Mouse (Mus musculus) layer of hippocampus, adult 11-12 months (tissue): ENCODE measurements around the gene Sacs.
"Not testable (repeated sequence)": the region's sequence is repeated elsewhere in the genome, so short reads cannot be mapped to it uniquely, and the experiment has no call there.

Experiments used
- DNase-seq: peaks from one replicate; pipeline ENCODE4 v3.0.0; 2022; ENCODE audit warnings: low spot score

The Sacs gene

GRCm38 (mm10) chr14:61137994-61138726 lies at the start of gene Sacs:
Gene Sacs, plus strand, starts transcription at chr14:61138457.
- DNase-seq = peak; percentile 44

DNA sequence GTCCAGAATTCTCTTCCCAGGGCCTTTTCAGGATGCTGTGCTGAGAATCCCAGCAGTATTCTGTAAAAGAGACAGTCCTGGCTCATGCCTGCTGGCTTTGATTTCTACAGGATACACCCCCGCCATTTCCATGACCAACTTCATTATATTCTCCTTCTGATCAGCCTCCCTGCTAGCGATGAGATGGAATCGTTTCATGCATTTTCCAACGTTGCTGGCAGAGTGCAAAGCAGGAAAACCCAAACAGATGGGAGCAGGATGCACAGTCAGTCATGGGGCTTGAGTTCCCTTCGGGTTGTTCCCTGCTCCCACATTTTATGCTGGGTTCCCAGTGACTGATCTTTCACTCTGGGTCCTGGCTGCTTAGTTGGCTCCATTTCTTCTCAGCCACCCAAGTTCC lies 47.3 kb upstream of the Sacs start:
- DNase-seq = peak; percentile 44

- no peak for DNase-seq
Measured at GRCm38 (mm10) chr14:61092073-61092472, 46.2 kb upstream of the Sacs start.

DNA sequence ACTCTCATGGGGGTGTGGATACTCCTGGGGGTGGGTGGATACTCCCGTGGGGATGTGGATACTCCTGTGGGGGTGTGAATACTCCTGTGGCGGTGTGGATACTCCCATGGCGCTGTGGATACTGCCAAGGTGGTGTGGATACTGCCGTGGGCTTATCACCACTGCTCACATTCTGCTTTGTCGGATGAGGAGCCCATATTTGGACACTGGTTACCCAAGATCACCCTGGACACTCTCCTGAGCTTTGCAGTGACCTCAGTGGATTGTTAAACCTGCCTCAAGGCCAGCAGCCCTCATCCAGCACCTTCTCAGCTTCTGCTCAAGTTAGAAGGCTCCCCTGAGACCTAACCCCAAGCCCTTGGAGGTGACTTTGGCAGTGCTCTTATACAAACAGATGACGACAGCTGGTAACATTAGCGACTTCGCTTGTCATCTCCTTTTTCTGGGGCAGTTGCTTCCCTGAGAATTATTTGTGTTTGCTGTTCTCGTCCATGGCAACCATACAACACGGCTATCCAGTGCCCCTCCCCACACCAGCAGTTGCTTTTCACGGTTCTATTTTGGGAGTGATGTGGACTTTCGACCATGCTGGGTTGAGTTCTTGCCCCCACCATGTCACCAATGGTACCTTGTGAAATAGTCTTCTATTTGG lies 40.2 kb upstream of the Sacs start:
- no peak for DNase-seq

DNA sequence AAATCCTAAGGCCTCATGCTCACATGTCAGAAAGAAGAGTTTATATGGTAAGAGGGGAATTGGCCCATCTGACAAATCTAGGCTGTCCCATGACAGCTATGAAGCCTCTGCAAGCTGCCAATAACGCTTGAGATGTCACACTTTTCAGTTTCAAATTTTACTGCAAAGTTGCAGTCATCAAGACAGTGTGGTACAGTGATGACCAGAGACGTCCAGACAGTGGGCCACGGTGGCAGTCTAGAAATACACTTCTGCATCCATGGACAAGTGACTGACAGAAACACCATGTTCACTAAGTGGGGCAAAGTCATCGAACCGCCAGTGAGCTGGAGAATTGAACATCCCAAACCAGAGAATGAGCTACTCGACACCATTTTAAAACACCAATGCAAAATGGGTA lies 37.5 kb upstream of the Sacs start:
- DNase-seq = no peak

GRCm38 (mm10) chr14:61106404-61106803 lies 31.9 kb upstream of the Sacs start:
- no peak for DNase-seq

- DNase-seq = no peak
Measured at GRCm38 (mm10) chr14:61108625-61109024, 29.6 kb upstream of the Sacs start.

DNA sequence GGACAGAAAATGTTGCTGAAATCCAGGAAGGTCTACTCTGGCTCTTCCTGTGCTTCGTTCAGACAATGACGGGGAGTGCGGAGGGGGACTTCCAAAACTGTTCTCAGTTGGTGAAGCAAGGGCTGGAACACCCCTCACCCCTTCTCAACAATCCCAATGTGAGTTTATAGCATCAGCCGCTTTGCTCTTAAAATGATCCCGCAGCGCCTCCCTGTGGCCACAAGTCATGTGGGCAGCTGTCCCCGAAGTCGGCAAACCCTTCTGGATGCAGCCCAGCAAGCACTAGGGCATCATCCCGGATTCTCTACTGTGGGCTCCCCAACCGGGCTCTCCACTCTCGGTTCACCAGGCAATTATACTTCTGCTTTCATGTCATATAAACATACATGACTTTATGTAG lies 25.9 kb upstream of the Sacs start:
- peak; percentile 81 for DNase-seq

DNA sequence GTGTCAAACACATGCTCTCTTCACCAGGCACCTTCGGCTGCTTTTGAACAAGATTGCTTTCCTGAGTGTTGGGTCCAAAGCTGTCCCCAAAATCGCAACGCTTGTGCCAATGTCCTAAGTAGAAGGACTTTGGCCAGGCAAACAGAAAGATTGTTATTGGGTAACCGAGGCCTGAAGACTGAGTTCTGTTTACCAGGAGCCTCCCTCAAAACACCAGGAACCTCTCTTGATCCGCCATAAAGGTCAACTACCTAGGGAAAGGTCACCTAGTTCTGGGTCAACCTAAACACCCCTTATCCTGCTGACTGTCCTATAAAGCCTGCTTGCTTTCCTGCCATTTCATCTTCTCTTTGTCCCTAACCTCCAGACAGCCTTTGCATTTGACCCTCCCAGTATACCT lies 13.5 kb upstream of the Sacs start:
- no peak for DNase-seq

GRCm38 (mm10) chr14:61125201-61125600 lies 13.1 kb upstream of the Sacs start:
- no peak for DNase-seq

DNA sequence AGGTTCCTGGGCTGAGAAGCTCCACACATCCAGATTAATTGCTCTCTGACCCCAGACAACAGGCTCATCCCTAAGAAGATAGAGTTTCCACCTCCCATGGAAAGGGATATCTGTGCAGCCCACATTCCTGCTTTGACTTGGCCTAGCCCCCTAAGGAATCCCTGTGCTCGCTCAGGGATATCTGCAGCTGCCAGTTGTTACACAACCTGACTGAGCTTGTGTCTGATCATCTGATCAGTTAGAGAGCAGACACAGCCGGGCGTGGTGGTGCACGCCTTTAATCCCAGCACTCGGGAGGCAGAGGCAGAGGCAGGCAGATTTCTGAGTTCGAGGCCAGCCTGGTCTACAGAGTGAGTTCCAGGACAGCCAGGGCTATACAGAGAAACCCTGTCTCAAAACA lies 10.9 kb upstream of the Sacs start:
- not testable (repeated sequence) for DNase-seq

- no peak for DNase-seq
Measured at GRCm38 (mm10) chr14:61128961-61129507, 9.2 kb upstream of the Sacs start.

GRCm38 (mm10) chr14:61132556-61132955 lies 5.7 kb upstream of the Sacs start:
- no peak for DNase-seq

DNA sequence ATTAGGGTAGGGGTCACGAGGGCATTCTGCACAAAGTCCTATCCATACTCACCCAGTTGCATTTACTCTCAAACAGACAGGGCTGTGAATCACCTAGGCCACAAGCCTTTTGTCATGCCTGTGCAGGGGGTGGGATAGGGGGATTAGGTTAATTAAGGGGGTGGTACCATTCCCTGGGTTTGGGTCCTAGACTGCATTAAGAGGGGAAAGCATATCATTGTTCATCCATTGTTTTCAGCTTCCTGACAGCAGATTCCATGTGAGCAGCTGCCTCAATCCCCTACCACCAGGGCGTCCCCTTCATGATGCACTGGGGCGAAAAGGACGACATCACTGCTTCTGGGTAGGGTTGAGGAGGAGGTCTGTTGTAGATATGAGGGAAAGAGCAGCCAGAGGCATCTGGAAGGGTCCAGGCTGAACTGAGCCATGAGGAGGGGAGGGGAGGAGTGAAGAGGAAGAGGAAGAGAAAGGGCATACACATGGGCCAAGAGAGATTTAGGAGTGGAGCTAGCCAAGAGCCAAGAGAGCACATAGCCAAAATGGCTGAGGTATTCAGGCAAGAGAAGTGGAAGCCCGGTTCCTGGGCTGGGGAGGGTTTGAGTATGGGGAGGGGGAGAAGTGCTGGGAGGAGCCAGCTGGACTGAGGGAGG lies 3.8 kb upstream of the Sacs start:
- DNase-seq = no peak

DNA sequence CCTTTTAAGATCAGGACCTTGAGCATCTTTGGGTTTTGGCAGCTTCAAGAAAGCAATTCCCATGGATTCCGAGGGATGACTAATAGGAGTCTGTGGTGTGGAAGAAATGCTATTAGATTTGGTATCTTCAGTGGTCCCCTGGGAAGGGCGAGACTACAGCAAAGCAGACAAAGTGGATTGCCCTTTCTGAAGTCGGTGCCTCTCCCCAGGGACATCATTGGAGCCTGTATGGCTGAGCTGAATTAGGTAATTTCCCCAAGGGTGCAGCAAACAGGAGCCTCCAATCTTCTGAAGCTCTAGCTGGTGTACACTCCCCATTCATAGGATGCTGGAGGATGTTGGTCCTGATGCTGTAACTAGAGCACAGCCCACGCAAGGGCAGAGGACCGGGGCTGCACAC lies 847 bp upstream of the Sacs start:
- no peak for DNase-seq

DNA sequence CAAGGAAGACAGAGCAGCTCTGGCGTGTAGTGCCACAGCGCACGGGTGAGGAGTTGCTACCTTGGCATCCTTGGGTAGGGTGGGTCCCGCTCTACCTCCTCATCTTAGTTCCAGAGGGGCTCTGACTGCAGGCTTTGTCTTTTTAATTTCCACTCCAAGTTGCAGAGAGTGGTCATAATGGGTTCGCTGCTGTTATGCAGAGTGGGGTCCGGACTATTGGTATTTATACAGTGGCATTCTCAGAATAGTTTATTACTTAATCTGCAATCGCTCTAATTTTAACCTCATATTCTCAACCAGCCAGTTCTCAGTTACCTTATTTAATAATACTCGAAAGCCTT lies 440 bp downstream of the Sacs start:
- no peak for DNase-seq

GRCm38 (mm10) chr14:61143358-61143757 lies 5.1 kb downstream of the Sacs start:
- DNase-seq = no peak

- DNase-seq = no peak
Measured at GRCm38 (mm10) chr14:61143869-61144268, 5.6 kb downstream of the Sacs start.

DNA sequence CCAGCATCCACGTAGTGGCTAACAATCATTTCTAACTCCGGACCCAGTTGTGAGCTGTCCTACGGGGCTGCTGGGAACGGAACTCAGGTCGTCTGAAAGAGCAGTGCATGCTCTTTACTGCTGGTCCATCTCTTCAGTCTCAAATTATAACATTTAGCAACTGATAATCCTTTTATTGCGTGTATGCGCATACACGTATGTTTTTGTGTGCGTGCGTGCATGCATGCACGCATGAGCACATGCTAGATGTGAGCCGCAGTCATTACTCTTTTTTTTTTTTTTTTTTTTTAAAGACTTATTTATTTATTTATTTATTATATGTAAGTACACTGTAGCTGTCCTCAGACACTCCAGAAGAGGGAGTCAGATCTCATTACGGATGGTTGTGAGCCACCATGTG lies 12.2 kb downstream of the Sacs start:
- not testable (repeated sequence) for DNase-seq

DNA sequence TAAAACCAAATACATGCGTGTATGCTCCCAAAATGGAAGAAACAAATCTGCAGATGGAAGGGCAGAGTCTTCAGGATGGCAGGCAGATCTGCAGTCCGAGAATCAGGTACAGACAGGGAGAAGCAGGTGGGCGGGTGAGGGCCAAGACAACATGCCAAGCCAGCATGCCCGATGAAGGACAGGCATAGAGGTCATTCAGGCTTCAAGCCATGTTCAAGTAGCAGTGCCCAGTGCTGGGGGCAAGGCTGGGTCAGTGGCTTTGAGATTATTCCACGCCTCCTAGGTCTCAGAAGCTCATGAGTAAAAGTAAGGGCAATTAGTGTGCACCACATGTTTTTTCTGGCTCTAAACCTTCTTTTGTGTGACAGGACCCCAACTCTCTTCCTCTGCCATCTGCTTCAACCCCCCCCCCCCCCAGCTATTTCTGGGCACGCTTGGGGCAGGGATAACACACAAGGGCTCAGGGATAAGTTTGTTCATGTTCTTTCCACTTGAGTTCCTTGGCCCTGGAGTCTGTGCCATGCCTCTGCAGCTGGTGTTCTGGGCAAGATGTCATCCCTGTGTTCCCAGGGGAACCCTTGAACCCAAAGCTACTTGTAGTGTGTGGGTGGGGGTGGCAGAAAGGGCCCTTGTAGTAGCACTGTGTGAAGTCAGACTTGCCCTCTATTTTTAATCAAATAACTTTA lies 16.8 kb downstream of the Sacs start:
- no peak for DNase-seq

- DNase-seq = no peak
Measured at GRCm38 (mm10) chr14:61155687-61156086, 17.4 kb downstream of the Sacs start.

- DNase-seq = not testable (repeated sequence)
Measured at GRCm38 (mm10) chr14:61157426-61157825, 19.2 kb downstream of the Sacs start.

- no peak for DNase-seq
Measured at GRCm38 (mm10) chr14:61160920-61161319, 22.7 kb downstream of the Sacs start.
